Mouse (Mus musculus) hindbrain, embryonic 15.5 days (tissue): ENCODE results near the gene Rnf130. TPM values are rescaled to one million over a fixed set of nuclear protein-coding genes. Genes with fewer than 3 reads are reported as not detected.
A peak's percentile ranks its signal among the peaks of the same experiment; 100 is the strongest.

Experiments
- ATAC-seq: fragments of 200-750 bp; cut with Nextera tagmentation; 2 replicates; pipeline ENCODE4 v1.8.0; 2017; ENCODE audit warnings: low read depth, moderate number of reproducible peaks, moderate TSS enrichment; ENCODE audit not compliant: low FRiP score
- H3K27ac ChIP-seq: fragments of 300-500 bp; sonication (generic); replicated peaks from 2 replicates; pipeline ENCODE4 v1.5.1; 2015; ENCODE audit warnings: mild to moderate bottlenecking, inconsistent platforms
- H3K27me3 ChIP-seq: fragments of 300-500 bp; sonication (generic); 2 replicates; pipeline ENCODE4 v1.6.1; 2015; ENCODE audit warnings: control low read depth, inconsistent platforms
- H3K36me3 ChIP-seq: fragments of 300-500 bp; sonication (generic); 2 replicates; pipeline ENCODE4 v1.6.1; 2015; ENCODE audit warnings: control low read depth, inconsistent platforms
- H3K4me1 ChIP-seq: fragments of 300-500 bp; sonication (generic); replicated peaks from 2 replicates; pipeline ENCODE4 v1.6.1; 2015; ENCODE audit warnings: control low read depth, inconsistent platforms
- H3K4me2 ChIP-seq: fragments of 300-500 bp; sonication (generic); 2 replicates; pipeline ENCODE4 v1.6.1; 2015; ENCODE audit warnings: moderate library complexity, mild to moderate bottlenecking, inconsistent platforms
- H3K4me3 ChIP-seq: fragments of 300-500 bp; sonication (generic); 2 replicates; pipeline ENCODE4 v1.5.1; 2015; ENCODE audit warnings: mild to moderate bottlenecking, inconsistent platforms
- H3K9ac ChIP-seq: fragments of 300-500 bp; sonication (generic); 2 replicates; pipeline ENCODE4 v1.6.1; 2015; ENCODE audit warnings: inconsistent platforms
- H3K9me3 ChIP-seq: fragments of 300-500 bp; sonication (generic); 2 replicates; pipeline ENCODE4 v1.6.1; 2016; ENCODE audit warnings: control low read depth, inconsistent platforms
- WGBS: fragments of 180-500 bp; shearing (Covaris S2); methylation state at CpG from one replicate; pipeline ENCODE4 v1.1.7; 2015; 5-methylcytosine and 5-hydroxymethylcytosine counted together
- microRNA counts: library from miRNA; unstranded; fragments of <30 nt; microRNA quantifications from one replicate; lab custom pipeline; 2016
- microRNA-seq: library from miRNA; unstranded; fragments of <30 nt; microRNA quantifications from one replicate; pipeline ENCODE4, GENCODE M21; 2016
- polyA plus RNA-seq: library from polyadenylated mRNA; unstranded; fragments of >200 nt; fragmentation: Nextera tagmentation; extraction: Ambion mirVana; gene quantifications from 2 replicates; pipeline ENCODE4 v1.2.1, GENCODE M21; 2015

Gene Rnf130
- polyA plus RNA-seq, 1 experiment from 2014 or later, result 64.6 TPM

GRCm38 (mm10) chr11:50149200-50149599, 124.1 kb downstream of the Rnf130 start:
- H3K4me1 ChIP-seq, result no peaks in the 10 kb centered on the region
- no peaks in the 10 kb centered on the region for H3K27me3 ChIP-seq
- no peak overlapping the region for H3K4me2 ChIP-seq
- H3K36me3 ChIP-seq, result peaks cover 84% of the 10 kb centered on the region
- no peaks in the 10 kb centered on the region for H3K9me3 ChIP-seq
- 0 out of 2 replicates have a peak, but pooled peaks have one; percentile 15 for ATAC-seq
- no peak overlapping the region for H3K27ac ChIP-seq
- H3K4me3 ChIP-seq, result no peak overlapping the region
- WGBS, result 79% methylated on average over 7 of the region's 7 CpGs
- H3K9ac ChIP-seq, result no peak overlapping the region

GRCm38 (mm10) chr11:50149603-50150150, 124.5 kb downstream of the Rnf130 start:
- ATAC-seq, result no peak
- Histone ChIP-seq H3K4me2 (no peak overlapping the region), H3K27me3 (no peaks in the 10 kb centered on the region), H3K4me3 (no peak overlapping the region), H3K9ac (no peak overlapping the region), H3K4me1 (no peaks in the 10 kb centered on the region), H3K36me3 (peaks cover 83% of the 10 kb centered on the region), H3K9me3 (no peaks in the 10 kb centered on the region), H3K27ac (no peak overlapping the region)
- 88% methylated on average over 9 of the region's 9 CpGs for WGBS

GRCm38 (mm10) chr11:50151374-50151773, 126.2 kb downstream of the Rnf130 start:
- 91% methylated on average over 3 of the region's 3 CpGs for WGBS

GRCm38 (mm10) chr11:50154166-50154565, 129.0 kb downstream of the Rnf130 start:
- 69% methylated on average over 9 of the region's 9 CpGs for WGBS
- no peaks in the 10 kb centered on the region for H3K4me1 ChIP-seq
- no peak overlapping the region for H3K4me2 ChIP-seq
- no peaks in the 10 kb centered on the region for H3K27me3 ChIP-seq
- no peak overlapping the region for H3K4me3 ChIP-seq
- no peaks in the 10 kb centered on the region for H3K9me3 ChIP-seq
- H3K27ac ChIP-seq, result no peak overlapping the region
- peaks cover 89% of the 10 kb centered on the region for H3K36me3 ChIP-seq
- H3K9ac ChIP-seq, result no peak overlapping the region
- no peak for ATAC-seq

More at GRCm38 (mm10) chr11:50151374-50151773, 126.2 kb downstream of the Rnf130 start:
- Histone ChIP-seq H3K4me2 (no peak overlapping the region), H3K9ac (no peak overlapping the region), H3K27me3 (no peaks in the 10 kb centered on the region), H3K9me3 (no peaks in the 10 kb centered on the region), H3K27ac (no peak overlapping the region), H3K4me3 (no peak overlapping the region), H3K4me1 (no peaks in the 10 kb centered on the region), H3K36me3 (peaks cover 83% of the 10 kb centered on the region)
- no peak for ATAC-seq

MicroRNAs encoded within 50 kb of the gene (microRNA counts, 519-probe panel; counts per million panel counts)
- 2,493 counts per million, percentile 39 among the panel's probes with 10 or more counts for microRNA mmu-miR-340-3p (lab: Ali Mortazavi, UCI)
- 4,349 counts per million, percentile 90 among the panel's probes with 10 or more counts for microRNA mmu-miR-340-5p (lab: Ali Mortazavi, UCI)

Small RNA genes within 50 kb of the gene (microRNA-seq; reads per million reads assigned to microRNA genes)
- gene Mir340, result 621 reads per million, percentile 73 among the genes with 10 or more reads in this experiment

Other genes with a start within 250 kb of the Rnf130 start
- gene Gfpt2, start 231.2 kb upstream of the Rnf130 start, polyA plus RNA-seq, result 6.4 and 6.8 TPM in 2 replicates
- gene Mapk9, start 178.6 kb upstream of the Rnf130 start, polyA plus RNA-seq, result 69.5 and 69.6 TPM in 2 replicates
- 31.8 and 36.6 TPM in 2 replicates for gene Rasgef1c, start 123.5 kb upstream of the Rnf130 start, polyA plus RNA-seq
- gene Tbc1d9b, start 106.0 kb downstream of the Rnf130 start, polyA plus RNA-seq, result 42.5 and 42.6 TPM in 2 replicates
- 32.8 and 34.6 TPM in 2 replicates for gene Mrnip, start 149.1 kb downstream of the Rnf130 start, polyA plus RNA-seq
- 422 TPM in 2 replicates for gene Sqstm1, start 185.5 kb downstream of the Rnf130 start, polyA plus RNA-seq
- gene Mgat4b, start 185.5 kb downstream of the Rnf130 start, polyA plus RNA-seq, result 58.1 and 69.2 TPM in 2 replicates
- gene Ltc4s, start 213.3 kb downstream of the Rnf130 start, polyA plus RNA-seq, result 2.3 and 2.9 TPM in 2 replicates